Mouse (Mus musculus) heart, embryonic 10.5 days (tissue): ENCODE results near the gene Sbf2. TPM values are rescaled to one million over a fixed set of nuclear protein-coding genes. Genes with fewer than 3 reads are reported as not detected.

Source experiments
- DNase-seq: peaks from one replicate; pipeline ENCODE4 v3.0.0-alpha.2; 2017; ENCODE audit warnings: low spot score
- H3K27ac ChIP-seq: fragments of 300-500 bp; sonication (generic); 2 replicates; pipeline ENCODE4 v1.5.1; 2016; ENCODE audit warnings: mild to moderate bottlenecking
- H3K27me3 ChIP-seq: fragments of 300-500 bp; sonication (generic); 2 replicates; pipeline ENCODE4 v1.6.1; 2016; ENCODE audit warnings: mild to moderate bottlenecking; ENCODE audit not compliant: poor library complexity, insufficient read depth, severe bottlenecking
- H3K36me3 ChIP-seq: fragments of 300-500 bp; sonication (generic); 2 replicates; pipeline ENCODE4 v1.6.1; 2016; ENCODE audit warnings: mild to moderate bottlenecking, moderate library complexity
- H3K4me1 ChIP-seq: fragments of 300-500 bp; sonication (generic); 2 replicates; pipeline ENCODE4 v1.6.1; 2016; ENCODE audit warnings: mild to moderate bottlenecking
- H3K4me3 ChIP-seq: fragments of 300-500 bp; sonication (generic); 2 replicates; pipeline ENCODE4 v1.5.1; 2016; ENCODE audit warnings: mild to moderate bottlenecking, moderate library complexity
- H3K9me3 ChIP-seq: fragments of 300-500 bp; sonication (generic); 2 replicates; pipeline ENCODE4 v1.6.1; 2016; ENCODE audit warnings: mild to moderate bottlenecking, moderate library complexity
- WGBS: fragments of 180-500 bp; shearing (Covaris S2); methylation state at CpG from one replicate; pipeline ENCODE4 v1.1.7; 2016; 5-methylcytosine and 5-hydroxymethylcytosine counted together
- polyA plus RNA-seq: library from polyadenylated mRNA; unstranded; fragments of >200 nt; fragmentation: Nextera tagmentation; extraction: Ambion mirVana; gene quantifications from 2 replicates; pipeline ENCODE4 v1.2.1, GENCODE M21; 2016

Gene Sbf2
- polyA plus RNA-seq, 1 experiment from 2014 or later, result 28.6 TPM

DNA sequence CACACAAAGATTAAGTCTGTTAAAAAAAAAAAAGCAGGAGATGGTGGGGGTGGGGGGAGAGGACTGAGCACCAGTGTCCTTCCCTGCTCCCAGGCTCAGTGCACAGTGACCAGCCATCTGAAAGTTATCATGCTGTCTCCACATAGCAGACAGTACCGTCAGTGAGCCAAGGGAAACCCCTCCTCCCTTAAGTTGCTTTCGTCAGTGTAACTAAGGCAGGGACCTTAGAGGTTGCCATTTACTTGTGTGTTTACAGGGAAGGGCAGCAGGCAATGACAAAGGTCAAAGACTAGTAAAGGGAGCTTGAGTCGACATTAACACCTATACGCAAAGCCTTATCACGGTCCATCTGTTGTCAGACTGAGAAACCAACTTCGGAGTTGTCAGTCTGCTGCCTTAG, 311.8 kb downstream of the Sbf2 start:
- Histone ChIP-seq H3K4me1 (peaks cover 30% of the 10 kb centered on the region), H3K36me3 (peaks cover 16% of the 10 kb centered on the region), H3K4me3 (no peak overlapping the region), H3K9me3 (no peaks in the 10 kb centered on the region), H3K27ac (no peak overlapping the region), H3K27me3 (no peaks in the 10 kb centered on the region)
- DNase-seq, result no peak
- WGBS, result 60% methylated on average over 6 of the region's 6 CpGs

DNA sequence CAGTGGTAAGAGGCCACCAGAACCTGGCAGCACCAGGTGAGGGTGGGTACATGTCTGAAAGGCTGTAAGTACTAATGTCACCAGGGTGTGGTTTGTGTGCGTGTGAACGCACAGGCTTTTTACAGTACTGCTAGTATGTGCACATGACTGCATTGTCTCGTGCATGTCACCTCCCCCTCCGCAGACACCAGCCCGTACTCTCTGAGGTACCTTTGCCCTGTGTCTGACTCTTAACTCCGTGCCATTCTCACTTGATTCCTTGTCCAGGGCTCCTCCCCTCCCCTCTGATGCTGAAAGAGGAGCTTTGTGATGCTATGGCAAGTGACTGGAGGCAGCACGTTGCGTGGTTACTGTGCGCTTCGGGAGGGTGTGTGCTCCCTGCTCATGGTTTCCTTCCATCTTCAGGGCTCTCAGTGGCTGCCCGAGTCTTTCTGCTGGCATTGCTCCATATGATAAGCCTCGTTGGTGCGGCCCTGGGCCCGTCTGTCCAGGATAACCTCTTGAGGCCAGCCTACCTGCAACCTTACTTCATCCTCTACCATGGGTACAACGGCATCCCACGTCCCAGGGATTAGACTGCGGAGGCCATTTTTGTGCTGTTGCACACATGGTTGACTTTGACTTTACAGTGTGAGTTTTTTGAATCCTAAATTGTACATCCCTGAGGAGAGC, 315.8 kb downstream of the Sbf2 start:
- Histone ChIP-seq H3K27ac (peak overlapping the region; percentile 93), H3K9me3 (no peaks in the 10 kb centered on the region), H3K4me3 (no peak overlapping the region), H3K27me3 (no peaks in the 10 kb centered on the region), H3K4me1 (peaks cover 34% of the 10 kb centered on the region), H3K36me3 (no peaks in the 10 kb centered on the region)
- DNase-seq, result no peak
- WGBS, result 87% methylated on average over 17 of the region's 17 CpGs

DNA sequence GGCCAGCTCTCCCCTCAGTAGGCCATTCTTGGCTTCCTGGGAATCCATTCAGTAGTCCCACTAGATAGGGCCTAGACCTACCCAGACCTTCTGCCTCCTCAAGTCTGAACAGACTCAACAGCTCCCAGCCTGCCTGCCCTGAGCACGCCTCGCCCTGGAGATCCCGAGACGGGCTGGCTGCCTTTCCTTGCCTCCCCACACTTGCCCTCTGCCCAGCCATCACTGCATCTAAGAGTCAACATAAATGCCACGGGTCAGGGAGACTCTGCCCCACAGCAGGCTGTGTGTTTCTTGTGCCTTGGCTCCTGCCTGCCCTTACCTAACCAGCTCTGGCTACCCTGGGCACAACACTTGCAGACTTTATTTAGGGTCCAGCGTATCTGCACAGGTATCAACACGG, 316.6 kb downstream of the Sbf2 start:
- peak overlapping the region; percentile 93 for H3K27ac ChIP-seq

DNA sequence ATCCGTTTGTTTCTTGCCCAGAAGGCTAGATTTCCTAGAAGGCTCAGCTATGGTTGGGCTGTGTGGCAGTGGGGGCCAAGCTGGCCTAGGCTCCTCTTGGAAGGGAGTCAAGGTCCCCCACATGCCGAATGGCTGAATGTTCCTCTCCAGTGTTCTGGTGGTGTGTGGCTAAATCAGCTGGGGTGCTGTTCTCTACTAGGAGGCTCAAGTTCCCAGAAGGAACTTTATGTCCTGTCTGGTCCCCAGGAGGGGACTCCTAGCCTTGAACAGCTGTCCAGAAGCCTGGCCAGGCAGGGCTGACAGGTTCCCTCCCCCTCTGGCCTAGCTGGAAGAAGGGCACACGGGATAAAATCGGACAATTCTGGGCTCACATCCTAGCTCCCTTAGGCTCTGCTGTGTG, 317.1 kb downstream of the Sbf2 start:
- no peak overlapping the region for H3K4me3 ChIP-seq

More for the DNA sequence above, 316.6 kb downstream of the Sbf2 start:
- no peak for DNase-seq
- Histone ChIP-seq H3K27me3 (no peaks in the 10 kb centered on the region), H3K4me3 (no peak overlapping the region), H3K4me1 (peaks cover 32% of the 10 kb centered on the region), H3K9me3 (no peaks in the 10 kb centered on the region), H3K36me3 (no peaks in the 10 kb centered on the region)
- 78% methylated on average over 7 of the region's 7 CpGs for WGBS

DNA sequence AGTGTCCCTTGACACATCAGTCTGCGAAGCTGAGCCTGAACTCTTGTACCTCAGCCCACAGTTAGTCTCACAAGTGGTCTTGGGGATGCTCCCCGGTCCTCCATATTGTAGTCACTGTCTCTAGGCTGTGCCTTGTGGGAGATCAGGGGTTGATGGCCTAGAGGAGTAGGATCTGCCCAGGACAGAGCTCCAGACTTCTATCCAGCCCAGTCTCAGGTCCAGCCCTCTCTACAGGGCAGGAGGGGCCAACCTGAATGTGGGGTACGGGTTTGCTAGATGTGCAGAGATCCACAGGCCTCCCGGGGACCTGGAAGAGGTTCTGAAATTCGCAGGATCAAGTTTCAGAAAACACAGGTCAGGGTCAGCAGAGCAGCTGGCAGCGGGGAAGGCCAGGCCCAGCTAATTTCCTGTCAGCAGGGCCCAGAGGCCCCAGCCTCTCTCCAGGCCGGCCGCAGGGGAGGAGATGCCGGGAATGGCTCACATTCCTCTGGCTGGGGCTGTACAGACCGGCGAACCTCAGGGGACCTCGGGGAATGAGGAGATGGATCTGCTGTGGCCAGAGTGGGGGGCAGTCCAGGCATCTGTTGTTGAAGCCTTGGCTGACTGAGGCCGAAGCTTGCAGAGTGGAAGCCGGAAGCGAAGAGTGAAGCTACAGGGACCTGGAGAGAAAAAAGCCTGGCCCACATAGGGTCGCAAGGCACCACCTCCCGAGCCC, 317.7 kb downstream of the Sbf2 start:
- peaks cover 28% of the 10 kb centered on the region for H3K4me1 ChIP-seq
- WGBS, result 14% methylated on average over 17 of the region's 17 CpGs
- H3K9me3 ChIP-seq, result no peaks in the 10 kb centered on the region
- peak overlapping the region; percentile 29; the same call in 1 of the 2 replicates for H3K4me3 ChIP-seq
- peak overlapping the region; percentile 93 for H3K27ac ChIP-seq
- H3K36me3 ChIP-seq, result no peaks in the 10 kb centered on the region
- DNase-seq, result peak; percentile 91
- H3K27me3 ChIP-seq, result no peaks in the 10 kb centered on the region

More for the DNA sequence above, 317.1 kb downstream of the Sbf2 start:
- H3K4me1 ChIP-seq, result peaks cover 28% of the 10 kb centered on the region
- no peaks in the 10 kb centered on the region for H3K36me3 ChIP-seq
- 55% methylated on average over 4 of the region's 4 CpGs for WGBS
- peak overlapping the region; percentile 93 for H3K27ac ChIP-seq
- no peaks in the 10 kb centered on the region for H3K27me3 ChIP-seq
- H3K9me3 ChIP-seq, result no peaks in the 10 kb centered on the region
- DNase-seq, result no peak

DNA sequence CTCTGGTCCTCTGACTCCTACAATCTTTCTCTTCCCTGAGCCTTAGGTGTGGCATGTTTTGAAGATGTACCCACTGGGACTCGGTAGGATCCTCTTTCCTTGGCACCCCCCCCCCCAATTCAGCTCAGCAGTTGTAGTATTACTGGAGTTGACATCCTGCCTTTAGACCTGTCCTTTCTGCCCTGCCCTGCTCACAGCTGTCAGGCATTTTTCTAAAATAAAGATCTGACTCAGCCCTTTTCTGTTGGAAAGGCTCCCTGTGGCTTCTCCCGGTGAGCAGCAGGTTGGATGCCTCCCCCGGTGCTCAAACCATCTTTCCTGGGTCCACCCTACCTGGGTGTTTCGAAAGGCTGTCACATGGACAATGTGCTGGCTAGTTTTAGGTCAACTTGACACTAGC, 325.1 kb downstream of the Sbf2 start:
- Histone ChIP-seq H3K4me1 (peaks cover 56% of the 10 kb centered on the region), H3K27ac (peak overlapping the region; percentile 86; the same call in 1 of the 2 replicates), H3K9me3 (no peaks in the 10 kb centered on the region), H3K27me3 (no peaks in the 10 kb centered on the region), H3K4me3 (no peak overlapping the region), H3K36me3 (no peaks in the 10 kb centered on the region; the same call in 1 of the 2 replicates)
- DNase-seq, result no peak
- 70% methylated on average over 4 of the region's 4 CpGs for WGBS

DNA sequence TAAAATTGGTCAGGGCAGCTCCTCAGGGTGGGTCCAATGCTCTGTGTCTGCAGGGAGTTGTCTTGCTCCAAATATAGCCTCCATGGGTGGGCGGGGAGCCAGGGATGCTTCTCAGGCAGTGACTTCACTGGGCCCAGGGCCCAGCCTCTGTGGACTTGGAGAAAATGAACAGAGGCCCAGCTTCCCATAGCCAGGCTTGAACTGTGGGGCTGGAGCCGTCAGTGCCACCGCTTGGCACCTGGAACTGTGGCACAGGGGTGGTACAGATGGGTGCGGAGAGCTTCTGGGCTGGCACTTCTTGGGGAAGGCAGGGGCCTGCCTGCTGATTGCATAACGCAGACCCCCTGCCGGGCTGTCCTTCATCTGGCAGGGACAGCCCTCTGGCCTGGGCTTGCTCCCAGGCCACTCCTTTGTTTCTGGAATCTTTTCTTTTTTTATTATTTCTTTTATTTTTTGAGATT, 326.0 kb downstream of the Sbf2 start:
- 48% methylated on average over 6 of the region's 6 CpGs for WGBS
- H3K27ac ChIP-seq, result peak overlapping the region; percentile 86
- no peaks in the 10 kb centered on the region for H3K9me3 ChIP-seq
- H3K4me1 ChIP-seq, result peaks cover 60% of the 10 kb centered on the region
- H3K4me3 ChIP-seq, result no peak overlapping the region
- no peaks in the 10 kb centered on the region; the same call in 1 of the 2 replicates for H3K36me3 ChIP-seq
- no peak for DNase-seq
- H3K27me3 ChIP-seq, result no peaks in the 10 kb centered on the region

DNA sequence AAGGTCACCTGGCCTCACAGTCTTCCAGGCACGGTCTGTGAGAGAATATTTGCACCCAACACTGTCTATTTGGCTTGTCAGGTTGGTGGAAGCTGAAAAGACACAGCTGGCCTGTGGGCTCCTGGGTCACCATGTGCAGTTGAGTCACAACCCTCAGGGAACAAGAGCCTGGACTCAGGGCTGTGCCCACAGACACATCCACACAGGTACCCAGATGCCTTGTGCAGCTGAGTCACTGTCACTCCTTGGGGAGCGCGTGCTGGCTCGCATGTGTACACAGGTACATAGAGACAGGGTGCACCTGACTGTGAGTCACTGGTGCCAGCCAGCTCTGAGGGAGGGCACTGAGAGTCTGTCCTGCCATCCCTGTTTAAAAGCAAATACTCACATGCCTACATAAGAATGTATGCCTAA, 326.5 kb downstream of the Sbf2 start:
- Histone ChIP-seq H3K9me3 (no peaks in the 10 kb centered on the region), H3K36me3 (no peaks in the 10 kb centered on the region; the same call in 1 of the 2 replicates), H3K27me3 (no peaks in the 10 kb centered on the region), H3K4me3 (no peak overlapping the region), H3K27ac (peak overlapping the region; percentile 86), H3K4me1 (peaks cover 60% of the 10 kb centered on the region)
- WGBS, result 77% methylated on average over 4 of the region's 4 CpGs
- DNase-seq, result no peak

DNA sequence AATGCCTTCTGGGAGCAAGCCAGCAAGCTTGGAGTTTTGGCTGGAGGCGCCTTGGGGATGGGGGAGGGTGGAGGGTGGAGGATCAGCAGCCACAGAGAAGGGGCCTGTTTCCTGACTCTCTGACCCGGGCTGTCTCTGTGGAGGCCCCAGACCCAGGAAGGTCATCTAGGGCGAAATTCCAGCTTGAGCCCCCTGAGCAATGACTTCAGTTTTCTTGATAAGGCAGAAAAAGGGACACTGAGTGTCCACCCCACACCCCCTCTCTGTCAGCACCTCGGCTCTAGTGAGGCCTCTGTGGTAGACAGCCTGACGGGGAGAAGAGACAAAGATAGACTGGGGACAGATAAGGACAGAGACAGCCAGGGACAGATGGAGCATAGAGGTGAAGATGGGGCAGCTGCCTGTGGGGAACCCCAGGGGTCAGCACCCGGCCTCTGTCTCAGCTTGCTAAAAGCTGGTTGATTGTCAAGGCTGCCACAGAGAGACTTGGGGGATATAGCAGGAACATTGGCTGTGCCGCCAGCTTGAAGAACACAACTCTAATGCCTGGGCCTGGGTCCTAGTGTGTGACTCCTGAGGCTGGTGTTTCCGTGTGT, 327.1 kb downstream of the Sbf2 start:
- peak overlapping the region; percentile 86 for H3K27ac ChIP-seq
- 12% methylated on average over 8 of the region's 8 CpGs for WGBS
- peak; percentile 88 for DNase-seq

DNA sequence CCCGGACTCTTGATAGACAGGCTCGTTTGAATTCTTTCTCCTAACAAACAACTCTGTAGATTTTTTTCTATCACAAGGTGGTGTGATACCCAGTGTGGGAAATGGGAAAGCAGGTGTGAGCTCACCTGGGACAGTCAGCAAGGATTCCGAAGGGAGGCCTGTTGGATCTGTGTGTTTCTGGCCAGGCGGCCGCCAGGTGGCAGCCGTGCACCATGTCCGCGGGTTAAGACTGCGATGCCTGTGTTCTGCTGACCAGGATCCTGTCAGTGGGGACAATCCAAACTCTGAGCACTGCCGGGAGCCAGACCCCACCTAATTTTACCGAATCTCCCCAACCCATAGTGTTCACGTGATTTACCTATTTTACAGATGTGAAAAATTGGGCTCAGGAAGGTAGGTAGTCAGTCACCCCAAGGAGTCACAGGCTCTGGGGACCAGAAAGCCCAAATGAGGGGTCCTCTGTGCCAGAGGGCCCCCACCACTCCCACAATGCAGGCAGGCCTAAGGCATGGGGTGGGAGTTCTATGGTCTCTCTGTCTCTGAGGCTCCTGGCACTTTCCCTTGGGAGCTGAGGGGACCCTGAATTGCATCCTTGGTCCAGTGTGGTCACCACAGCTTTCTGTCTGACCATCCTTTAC, 327.8 kb downstream of the Sbf2 start:
- DNase-seq, result peak; percentile 88
- peaks cover 9% of the 10 kb centered on the region for H3K36me3 ChIP-seq
- H3K27ac ChIP-seq, result peak overlapping the region; percentile 86
- peaks cover 60% of the 10 kb centered on the region for H3K4me1 ChIP-seq
- 7% methylated on average over 12 of the region's 12 CpGs for WGBS
- H3K4me3 ChIP-seq, result peak overlapping the region; percentile 19; the same call in 1 of the 2 replicates
- no peaks in the 10 kb centered on the region for H3K9me3 ChIP-seq
- H3K27me3 ChIP-seq, result no peaks in the 10 kb centered on the region

More for the DNA sequence above, 327.1 kb downstream of the Sbf2 start:
- H3K4me1 ChIP-seq, result peaks cover 60% of the 10 kb centered on the region
- no peaks in the 10 kb centered on the region for H3K9me3 ChIP-seq
- H3K4me3 ChIP-seq, result peak overlapping the region; percentile 19; the same call in 1 of the 2 replicates
- peaks cover 3% of the 10 kb centered on the region for H3K36me3 ChIP-seq
- H3K27me3 ChIP-seq, result no peaks in the 10 kb centered on the region

DNA sequence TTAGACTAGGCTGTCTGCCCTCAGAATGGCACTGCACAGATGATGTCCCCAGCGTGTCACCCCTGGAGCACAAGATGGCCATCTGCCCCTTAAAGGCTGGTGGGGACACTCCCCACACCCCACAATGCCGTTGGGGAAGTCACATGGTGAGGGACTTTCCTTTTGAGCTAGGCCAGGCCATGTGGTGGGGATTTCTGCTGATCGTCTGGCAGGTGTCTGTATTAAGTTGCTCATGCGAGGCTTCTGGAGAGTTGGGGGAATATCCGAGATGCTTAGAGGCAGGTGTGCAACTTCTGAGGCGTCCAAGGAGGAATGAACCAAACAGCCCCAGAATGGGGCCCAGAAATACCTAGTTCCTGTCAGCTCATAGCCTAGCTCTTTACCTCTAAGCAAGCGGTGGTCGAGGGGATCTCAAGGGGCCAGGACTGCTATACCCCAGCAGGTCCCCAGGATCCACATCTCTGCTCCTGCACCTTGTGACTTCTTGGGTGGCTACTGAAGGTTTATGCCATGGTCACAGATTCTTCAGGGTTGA, 328.5 kb downstream of the Sbf2 start:
- H3K4me3 ChIP-seq, result no peak overlapping the region
- H3K27me3 ChIP-seq, result 0 out of 2 replicates have a peak, but pooled peaks cover 3% of the 10 kb centered on the region
- H3K9me3 ChIP-seq, result no peaks in the 10 kb centered on the region
- H3K4me1 ChIP-seq, result peaks cover 60% of the 10 kb centered on the region
- peaks cover 16% of the 10 kb centered on the region for H3K36me3 ChIP-seq
- no peak overlapping the region for H3K27ac ChIP-seq
- no peak for DNase-seq
- WGBS, result 73% methylated on average over 8 of the region's 8 CpGs

DNA sequence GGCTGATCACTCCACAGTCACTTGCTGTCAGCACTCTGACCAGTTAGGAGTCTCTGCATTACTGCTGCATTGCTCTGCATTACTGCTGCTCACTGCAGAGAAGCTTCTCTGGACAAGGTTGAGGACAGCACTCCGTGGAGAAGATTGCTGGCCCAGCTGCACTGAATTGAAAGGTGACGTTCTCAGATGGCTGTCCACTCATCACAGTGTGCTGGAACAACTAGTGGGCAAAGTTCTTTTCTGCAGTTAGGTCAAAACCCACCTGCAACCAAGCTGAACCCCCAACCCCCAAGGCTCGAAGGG, 328.9 kb downstream of the Sbf2 start:
- H3K27me3 ChIP-seq, result 0 out of 2 replicates have a peak, but pooled peaks cover 5% of the 10 kb centered on the region
- H3K9me3 ChIP-seq, result no peaks in the 10 kb centered on the region
- WGBS, result 74% methylated on average over 3 of the region's 3 CpGs
- DNase-seq, result no peak
- H3K36me3 ChIP-seq, result peaks cover 21% of the 10 kb centered on the region
- no peak overlapping the region for H3K27ac ChIP-seq
- H3K4me3 ChIP-seq, result no peak overlapping the region
- H3K4me1 ChIP-seq, result peaks cover 59% of the 10 kb centered on the region
